Mouse (Mus musculus): ENCODE measurements around the gene Hkdc1. TPM values are rescaled to one million over a fixed set of nuclear protein-coding genes. Genes with fewer than 3 reads are reported as not detected.
"Not testable (repeated sequence)": the region's sequence is repeated elsewhere in the genome, so short reads cannot be mapped to it uniquely, and the experiment has no call there.

The Hkdc1 gene
- 0.45 and 0.48 TPM in 2 replicates for polyA plus RNA-seq (2015; fragmentation: Nextera tagmentation; extraction: Ambion mirVana)

DNA sequence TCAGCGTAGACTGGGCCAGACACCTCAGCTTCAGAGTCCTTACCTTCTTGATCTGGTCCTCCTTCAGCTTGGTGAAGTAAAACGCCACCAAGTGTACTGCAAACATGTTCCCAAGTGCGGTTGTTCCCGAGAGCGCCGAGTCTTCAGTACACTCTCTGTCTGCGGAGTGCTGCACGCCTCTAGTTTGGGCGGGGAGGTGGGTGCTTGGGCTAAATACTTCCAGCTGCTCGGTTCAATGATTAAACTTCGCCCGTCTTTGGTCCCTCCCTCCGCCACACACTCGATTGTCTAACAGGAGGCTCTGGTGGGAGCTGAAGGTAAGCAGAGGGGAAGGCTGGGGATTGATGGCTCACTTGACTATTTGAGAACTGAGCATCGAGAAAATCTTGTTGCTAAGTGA, at the start of gene Hkdc1:
Hkdc1 (minus strand) TSS at position 237 of the 400 bp plus-strand sequence.
- WGBS (ENCODE audit: insufficient replicate concordance): 60% methylated on average over 15 of the region's 15 CpGs
- H3K9ac ChIP-seq (replicated peaks): no peak within 1 kb of the TSS
- no peak within 1 kb of the TSS for H3K27ac ChIP-seq (ENCODE audit: low read depth)
- H3K4me1 ChIP-seq (ENCODE audit: insufficient read depth): peaks cover 7% of the 10 kb centered on the region; the same call in 1 of the 2 replicates
- no peak within 1 kb of the TSS for H3K4me3 ChIP-seq (ENCODE audit: low read depth, low read length)
- peak within 1 kb of the TSS; percentile 7; the same call in 1 of the 2 replicates for H3K4me2 ChIP-seq (ENCODE audit: low read depth, low read length)
- ATAC-seq: peak; percentile 19; the same call in 1 of the 2 replicates
- H3K36me3 ChIP-seq (replicated peaks; ENCODE audit: insufficient read depth, low read length): no peaks in the 10 kb centered on the region
- no peak for DNase-seq
- TF ChIP-seq CTCF (IDR thresholded peaks at IDR 0.05; ENCODE audit: low read depth): no peak
- TF ChIP-seq EP300 (IDR thresholded peaks at IDR 0.05; ENCODE audit: low read depth): no peak
- no peaks in the 10 kb centered on the region for H3K27me3 ChIP-seq (ENCODE audit: insufficient read depth, low read length)
- no peaks in the 10 kb centered on the region for H3K9me3 ChIP-seq (ENCODE audit: low read length)

DNA sequence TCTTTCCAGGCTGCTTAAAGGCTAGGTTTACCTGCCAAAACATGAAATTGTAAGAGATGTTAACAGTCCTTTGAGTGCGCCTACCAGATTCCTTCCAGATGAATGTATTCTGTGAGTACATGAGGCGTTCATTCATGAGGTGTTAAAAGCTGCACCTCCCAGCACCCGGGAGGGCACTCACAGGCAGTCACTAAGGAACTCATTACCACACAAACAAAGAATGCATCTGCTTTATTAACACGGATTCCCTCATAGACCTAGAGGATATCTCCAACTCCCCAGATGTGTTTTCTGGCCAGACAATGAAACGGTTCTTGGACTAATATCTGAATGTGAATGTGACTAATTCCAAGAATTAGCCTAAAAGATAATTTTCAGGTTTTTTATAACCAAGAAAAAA, 48.8 kb upstream of the Hkdc1 start:
- no peaks in the 10 kb centered on the region for H3K27me3 ChIP-seq (ENCODE audit: insufficient read depth, low read length)
- H3K27ac ChIP-seq (ENCODE audit: low read depth): no peak overlapping the region
- WGBS (ENCODE audit: insufficient replicate concordance): 66% methylated on average over 5 of the region's 5 CpGs
- no peak overlapping the region for H3K9ac ChIP-seq (replicated peaks)
- ATAC-seq: no peak
- H3K4me1 ChIP-seq (ENCODE audit: insufficient read depth): no peaks in the 10 kb centered on the region
- no peaks in the 10 kb centered on the region for H3K9me3 ChIP-seq (ENCODE audit: low read length)
- H3K4me3 ChIP-seq (ENCODE audit: low read depth, low read length): no peak overlapping the region
- no peak overlapping the region for H3K4me2 ChIP-seq (ENCODE audit: low read depth, low read length)
- no peak for DNase-seq
- TF ChIP-seq CTCF (IDR thresholded peaks at IDR 0.05; ENCODE audit: low read depth) (no peak), EP300 (IDR thresholded peaks at IDR 0.05; ENCODE audit: low read depth) (no peak)
- H3K36me3 ChIP-seq (replicated peaks; ENCODE audit: insufficient read depth, low read length): peaks cover 25% of the 10 kb centered on the region

DNA sequence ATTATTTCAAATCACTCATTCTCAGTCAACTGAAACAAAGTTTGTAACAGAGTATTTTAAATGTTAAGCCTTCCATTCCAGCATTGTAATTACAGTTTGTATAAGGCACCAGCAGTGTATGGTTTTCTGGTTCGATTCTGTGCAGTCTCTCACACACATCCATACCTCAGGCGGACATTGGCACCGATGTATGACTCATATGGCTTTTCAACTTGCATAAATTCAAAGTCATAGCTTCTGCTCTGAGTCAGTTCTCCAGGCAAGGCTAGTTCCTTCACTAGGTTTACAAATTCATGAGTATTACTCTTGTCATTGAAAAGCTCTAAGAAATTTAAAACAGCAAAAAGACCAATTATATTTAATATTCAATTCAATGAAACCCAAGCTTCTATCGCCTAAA, 47.4 kb upstream of the Hkdc1 start:
- ATAC-seq: no peak
- Histone ChIP-seq H3K9ac (replicated peaks) (no peak overlapping the region), H3K4me1 (ENCODE audit: insufficient read depth) (no peaks in the 10 kb centered on the region), H3K27me3 (ENCODE audit: insufficient read depth, low read length) (no peaks in the 10 kb centered on the region), H3K27ac (ENCODE audit: low read depth) (no peak overlapping the region), H3K4me3 (ENCODE audit: low read depth, low read length) (no peak overlapping the region), H3K4me2 (ENCODE audit: low read depth, low read length) (no peak overlapping the region), H3K36me3 (replicated peaks; ENCODE audit: insufficient read depth, low read length) (peaks cover 25% of the 10 kb centered on the region), H3K9me3 (ENCODE audit: low read length) (no peaks in the 10 kb centered on the region)
- 85% methylated on average over 4 of the region's 4 CpGs for WGBS (ENCODE audit: insufficient replicate concordance)
- no peak for TF ChIP-seq EP300 (IDR thresholded peaks at IDR 0.05; ENCODE audit: low read depth)
- TF ChIP-seq CTCF (IDR thresholded peaks at IDR 0.05; ENCODE audit: low read depth): no peak
- no peak for DNase-seq

DNA sequence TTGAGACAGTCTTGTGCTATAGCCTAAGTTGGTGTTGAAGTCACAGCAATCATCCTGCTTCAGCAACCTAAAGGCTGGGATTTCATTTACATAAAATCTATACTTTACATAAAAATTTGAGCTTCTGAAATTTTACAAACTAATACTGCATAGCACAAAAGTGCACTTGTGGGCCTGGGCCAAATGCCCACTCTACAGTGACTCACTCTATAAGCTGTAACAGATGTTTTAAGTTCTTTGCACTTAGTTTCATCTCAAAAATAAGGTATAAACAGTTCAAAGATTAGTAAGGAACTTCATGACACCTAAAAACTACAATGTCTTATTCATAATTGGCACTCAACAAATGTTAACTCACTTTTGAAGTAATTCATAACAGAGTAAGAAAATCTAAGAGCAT, 39.0 kb upstream of the Hkdc1 start:
- no peak overlapping the region for H3K4me2 ChIP-seq (ENCODE audit: low read depth, low read length)
- no peak overlapping the region for H3K27ac ChIP-seq (ENCODE audit: low read depth)
- H3K4me3 ChIP-seq (ENCODE audit: low read depth, low read length): no peak overlapping the region
- no peak overlapping the region for H3K9ac ChIP-seq (replicated peaks)
- TF ChIP-seq CTCF (IDR thresholded peaks at IDR 0.05; ENCODE audit: low read depth) (no peak), EP300 (IDR thresholded peaks at IDR 0.05; ENCODE audit: low read depth) (no peak)
- H3K9me3 ChIP-seq (ENCODE audit: low read length): no peaks in the 10 kb centered on the region
- no peak for ATAC-seq
- no peaks in the 10 kb centered on the region for H3K4me1 ChIP-seq (ENCODE audit: insufficient read depth)
- H3K36me3 ChIP-seq (replicated peaks; ENCODE audit: insufficient read depth, low read length): peaks cover 52% of the 10 kb centered on the region
- no peaks in the 10 kb centered on the region for H3K27me3 ChIP-seq (ENCODE audit: insufficient read depth, low read length)
- DNase-seq: no peak

DNA sequence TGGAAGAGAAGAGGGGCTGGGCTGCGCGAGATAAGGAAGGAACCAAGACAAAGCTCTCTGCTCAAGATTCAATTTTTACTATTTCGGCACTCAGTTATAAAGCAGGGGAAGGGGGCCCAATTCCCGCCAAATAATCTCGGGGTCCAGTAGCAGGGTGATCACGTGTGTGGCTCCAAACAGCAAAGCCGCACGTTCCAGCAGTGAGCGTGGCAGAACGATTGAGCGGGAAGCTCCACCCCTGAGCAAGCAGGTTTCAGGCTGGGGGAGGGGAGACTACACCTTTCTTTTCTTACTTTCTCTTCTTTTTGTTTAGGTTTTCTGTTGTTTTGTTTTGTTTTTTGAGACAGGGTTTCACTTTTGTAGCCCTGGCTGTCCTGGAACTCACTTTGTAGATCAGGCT, 29.7 kb upstream of the Hkdc1 start:
- H3K4me2 ChIP-seq (ENCODE audit: low read depth, low read length); DNase-seq; H3K4me3 ChIP-seq (ENCODE audit: low read depth, low read length); H3K27ac ChIP-seq (ENCODE audit: low read depth); H3K27me3 ChIP-seq (ENCODE audit: insufficient read depth, low read length); H3K9ac ChIP-seq (replicated peaks); ATAC-seq; H3K9me3 ChIP-seq (ENCODE audit: low read length): not testable (repeated sequence)
- Histone ChIP-seq H3K4me1 (ENCODE audit: insufficient read depth) (peaks cover 14% of the 10 kb centered on the region), H3K36me3 (replicated peaks; ENCODE audit: insufficient read depth, low read length) (peaks cover 25% of the 10 kb centered on the region)
- 60% methylated on average over 11 of the region's 11 CpGs for WGBS (ENCODE audit: insufficient replicate concordance)

DNA sequence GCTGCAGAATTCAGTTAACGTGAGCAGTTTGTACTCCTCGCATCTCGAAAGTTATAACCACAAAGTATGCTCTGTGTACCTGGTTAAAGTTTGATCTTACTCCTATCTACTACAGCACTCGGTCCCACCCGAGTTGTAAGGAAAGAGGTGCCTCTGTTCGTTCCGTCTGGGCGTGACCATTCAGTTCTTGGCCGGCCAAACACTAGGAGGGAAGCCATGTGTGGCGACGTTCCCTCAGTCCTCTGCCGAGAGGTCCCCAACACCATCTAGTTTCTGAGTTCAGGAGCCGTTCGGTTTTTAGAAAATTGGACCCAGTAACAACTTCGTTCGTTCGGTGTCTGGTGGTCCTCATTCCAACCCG, 28.0 kb upstream of the Hkdc1 start:
- TF ChIP-seq EP300 (IDR thresholded peaks at IDR 0.05; ENCODE audit: low read depth): no peak
- TF ChIP-seq CTCF (IDR thresholded peaks at IDR 0.05; ENCODE audit: low read depth): no peak
- Histone ChIP-seq H3K36me3 (replicated peaks; ENCODE audit: insufficient read depth, low read length) (peaks cover 24% of the 10 kb centered on the region), H3K9me3 (ENCODE audit: low read length) (no peaks in the 10 kb centered on the region), H3K27me3 (ENCODE audit: insufficient read depth, low read length) (no peaks in the 10 kb centered on the region), H3K4me2 (ENCODE audit: low read depth, low read length) (peak overlapping the region; percentile 81), H3K9ac (replicated peaks) (peak overlapping the region; percentile 98), H3K4me1 (ENCODE audit: insufficient read depth) (peaks cover 14% of the 10 kb centered on the region), H3K27ac (ENCODE audit: low read depth) (peak overlapping the region; percentile 85), H3K4me3 (ENCODE audit: low read depth, low read length) (peak overlapping the region; percentile 96)
- DNase-seq: no peak
- WGBS (ENCODE audit: insufficient replicate concordance): 31% methylated on average over 18 of the region's 18 CpGs
- ATAC-seq: peak; percentile 28
